Mouse (Mus musculus) thymus, adult 2 months (tissue): ENCODE data around the gene Eef2kmt.

ENCODE experiments used
- CTCF ChIP-seq: fragments of 200-500 bp; IDR thresholded peaks from 2 replicates; pipeline ENCODE4 v1.5.1; 2012; ENCODE audit warnings: mild to moderate bottlenecking, control low read depth, low read length, moderate library complexity, borderline replicate concordance; ENCODE audit not compliant: control insufficient read depth, poor library complexity, insufficient read depth; ENCODE audit errors: extremely low read depth
- POLR2A ChIP-seq: fragments of 200-500 bp; IDR thresholded peaks from 2 replicates; pipeline ENCODE4 v1.6.1; 2012; ENCODE audit warnings: mild to moderate bottlenecking, low read length, control low read depth, moderate library complexity; ENCODE audit not compliant: control insufficient read depth, poor library complexity, insufficient read depth; ENCODE audit errors: extremely low read depth

GRCm38 (mm10) chr16:5202681-5203080 lies 53.1 kb downstream of the Eef2kmt start:
- no peak for TF ChIP-seq POLR2A
- TF ChIP-seq CTCF, result no peak
